Mouse (Mus musculus): ENCODE data around the gene Lrrc15.

DNA sequence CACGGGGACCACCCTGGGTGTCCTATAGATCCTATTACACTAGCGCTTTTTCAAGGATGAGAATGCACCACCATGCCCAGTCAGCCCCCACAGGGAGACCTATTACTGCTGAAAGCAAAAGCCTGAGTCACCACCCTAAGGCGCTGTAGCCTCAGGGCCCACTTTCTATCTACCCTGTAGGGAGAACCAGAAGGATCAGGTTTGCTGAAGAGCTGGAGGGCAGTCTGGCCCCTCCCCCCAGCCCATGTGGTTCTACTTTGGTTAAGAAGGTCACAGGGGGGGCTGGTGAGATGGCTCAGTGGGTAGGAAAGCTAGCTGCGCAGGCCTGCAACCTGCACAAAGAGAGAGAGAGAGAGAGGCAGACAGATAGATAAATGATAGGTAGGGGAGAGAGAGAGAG, 2.6 kb upstream of the Lrrc15 start:
- TF ChIP-seq CTCF (IDR thresholded peaks at IDR 0.05; ENCODE audit: low read depth, low read length) (no peak), GATA1 (IDR thresholded peaks at IDR 0.05; ENCODE audit: borderline replicate concordance, low read length) (no peak), POLR2AphosphoS5 (IDR thresholded peaks at IDR 0.05; ENCODE audit: insufficient replicate concordance, low read depth, low read length) (no peak), GATA2 (IDR thresholded peaks at IDR 0.05; ENCODE audit: borderline replicate concordance, low read depth, low read length) (no peak), TAL1 (conservative IDR thresholded peaks at IDR 0.05; ENCODE audit: low read depth, low read length) (no peak)

All from G1E (cell line).